Mouse (Mus musculus) left cerebral cortex, postnatal 36 days (tissue): ENCODE results near the gene Gm31571. TPM values are rescaled to one million over a fixed set of nuclear protein-coding genes. Genes with fewer than 3 reads are reported as not detected.
"Not testable (repeated sequence)": the region's sequence is repeated elsewhere in the genome, so short reads cannot be mapped to it uniquely, and the experiment has no call there.

Experiments
- DNase-seq, 2 experiments: peaks; one replicate each; pipeline ENCODE4 v3.0.0; 2021 to 2022; ENCODE audit warnings: low spot score in 2 of 2, mixed read lengths in 1 of 2
- intact Hi-C: fragments of 180-260 bp; cut with DNase I; formaldehyde crosslinking; loops from one replicate; pipeline ENCODE4 v1.15.1; 2025
- total RNA-seq, 2 experiments: library from RNA; stranded (reverse); gene quantifications; 2 replicates each; pipeline ENCODE4 v1.2.3; 2021

The Gm31571 gene
- total RNA-seq, result not detected

DNA sequence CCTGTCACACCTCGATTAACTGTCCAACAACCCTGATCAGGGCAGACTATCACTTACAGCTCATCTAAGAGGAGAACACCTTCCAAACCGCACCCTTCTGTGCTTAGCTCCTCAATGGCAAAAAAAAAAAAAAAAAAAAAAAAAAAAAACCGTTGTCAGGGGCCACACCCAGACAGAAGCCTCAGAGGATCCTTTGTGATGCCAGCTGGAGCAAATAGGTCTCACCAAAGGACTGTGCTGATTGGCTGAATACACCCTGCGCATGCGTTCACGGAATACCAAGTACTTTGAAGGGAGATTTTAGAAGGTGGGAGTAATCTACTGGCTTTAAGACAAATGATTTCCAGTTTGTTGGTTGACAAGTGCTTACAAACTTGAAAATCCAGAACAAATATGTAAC is at the start of gene Gm31571:
Gm31571 (minus strand) TSS at position 101 of the 400 bp plus-strand sequence.
- intact Hi-C loops, DNase-seq: not testable (repeated sequence)
